Mouse (Mus musculus): ENCODE data around the gene Marveld3.

Gene Marveld3

GRCm38 (mm10) chr8:109963421-109963820, 1.4 kb upstream of the Marveld3 start:
- DNase-seq, result no peak

DNA sequence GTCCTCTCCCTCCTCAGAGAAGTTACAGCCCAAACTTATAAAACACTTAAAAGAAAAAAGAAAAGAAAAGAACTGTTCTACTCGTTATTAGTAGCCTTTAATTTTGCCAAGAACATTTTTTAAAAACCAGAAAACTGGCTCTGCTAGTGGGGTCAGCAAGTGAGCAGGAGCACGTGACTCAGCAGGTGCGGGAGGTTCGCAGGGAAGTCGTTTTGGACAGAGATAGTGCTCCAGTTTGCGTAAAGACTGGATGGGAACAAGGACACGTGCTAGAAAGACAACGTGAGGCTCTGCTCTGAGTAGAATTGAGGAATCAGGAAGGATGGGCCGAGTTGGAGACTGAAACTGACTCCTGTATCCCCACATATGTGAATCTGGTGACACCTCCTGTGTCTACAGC, 893 bp upstream of the Marveld3 start:
- peak in 1 of 2 experiments; percentile 16 for DNase-seq

DNA sequence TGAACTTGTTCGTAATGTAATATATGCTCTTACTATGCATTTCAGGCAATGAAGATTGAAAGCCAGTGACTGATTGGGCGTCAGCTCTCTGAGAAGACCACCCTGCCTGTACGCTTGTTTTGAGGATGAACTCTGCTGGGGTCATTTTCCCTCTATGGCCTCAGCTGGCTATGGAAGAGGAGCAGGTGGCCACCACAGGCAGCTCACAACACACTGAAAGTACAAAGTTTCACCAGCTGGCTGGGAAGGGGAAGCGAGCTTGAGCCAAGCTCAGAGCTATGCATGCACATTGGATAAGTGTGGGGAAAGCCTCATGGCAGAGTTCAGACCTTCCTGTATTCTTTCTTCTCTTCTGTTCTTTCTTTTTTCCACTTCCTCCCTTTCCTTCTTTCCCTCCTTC, 2.9 kb downstream of the Marveld3 start:
- no peak for DNase-seq

DNA sequence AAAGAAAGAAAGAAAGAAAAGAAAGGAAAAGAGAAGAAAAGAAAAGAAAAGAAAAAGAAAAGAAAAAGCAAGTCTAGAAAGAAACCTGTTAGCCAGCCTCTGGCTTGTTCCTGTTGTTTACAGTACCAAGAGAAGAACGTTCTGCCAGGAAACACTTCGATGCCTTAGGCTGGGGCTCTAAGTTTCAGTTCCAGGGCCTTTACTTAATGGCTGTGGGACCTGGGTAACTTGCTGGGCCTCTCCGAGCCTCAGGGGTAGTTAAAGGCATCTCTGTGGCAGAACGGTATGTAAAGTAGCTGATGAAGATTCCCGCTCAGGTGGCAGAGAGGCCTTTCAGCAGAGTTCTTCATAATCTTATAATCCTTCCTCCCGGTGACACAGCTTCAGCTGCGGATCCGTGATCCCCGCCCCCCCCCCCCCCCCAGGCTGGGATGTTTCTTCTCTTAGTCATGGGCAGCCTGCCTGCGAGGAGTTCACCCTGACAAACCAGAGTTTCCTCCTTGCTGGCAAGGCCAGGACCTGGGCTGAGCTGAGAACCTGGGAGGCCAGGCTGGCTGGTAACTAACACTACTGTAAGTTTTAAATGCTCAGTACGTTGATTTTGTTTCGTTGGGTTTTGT, 3.9 kb downstream of the Marveld3 start:
- DNase-seq, result peak in 1 of 2 experiments; percentile 62

DNA sequence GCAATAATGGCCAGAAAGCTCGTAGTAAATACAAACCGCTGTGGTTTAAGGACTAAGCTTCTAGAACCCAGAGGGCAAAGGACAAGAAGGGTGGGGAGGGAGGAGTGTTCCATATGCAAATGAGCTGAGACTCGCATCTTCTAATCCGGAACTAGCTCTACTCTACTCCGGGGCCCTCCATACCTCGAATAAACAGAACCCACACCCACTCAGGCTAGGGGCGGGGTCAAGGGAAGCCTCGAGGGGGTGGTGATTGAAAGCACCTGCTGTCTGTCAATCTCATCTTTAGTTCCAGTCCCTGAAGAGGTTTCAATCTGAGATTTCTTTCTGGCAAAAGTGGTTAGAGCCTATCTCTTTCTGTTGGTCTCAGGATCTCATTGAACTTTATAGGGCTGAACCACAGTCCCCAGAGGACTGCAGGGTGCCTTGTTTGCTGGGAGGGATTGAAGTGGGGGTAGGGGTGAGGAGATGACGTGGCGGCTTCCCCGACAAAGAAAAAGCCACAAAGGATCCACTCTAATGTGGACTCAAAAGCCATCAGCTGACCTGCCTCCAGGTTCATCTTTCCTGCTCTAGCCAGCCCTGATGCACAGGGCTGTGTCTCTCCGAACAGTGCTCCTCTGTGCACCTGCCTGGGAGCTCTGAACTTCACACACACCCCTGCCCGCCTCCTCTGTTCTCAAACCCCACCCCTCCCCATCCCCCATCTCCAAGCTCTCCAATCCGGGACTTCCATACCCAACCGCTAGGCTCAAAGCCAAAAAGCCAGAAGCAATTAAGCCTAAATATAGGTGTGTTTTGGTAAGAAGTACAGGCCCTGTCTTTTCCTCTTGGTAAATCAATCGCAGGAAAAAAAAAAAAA, 4.6 kb downstream of the Marveld3 start:
- DNase-seq, result peak; percentile 60 to 77

GRCm38 (mm10) chr8:109954486-109954948, 7.5 kb downstream of the Marveld3 start:
- DNase-seq, result peak in 1 of 2 experiments; percentile 62

DNA sequence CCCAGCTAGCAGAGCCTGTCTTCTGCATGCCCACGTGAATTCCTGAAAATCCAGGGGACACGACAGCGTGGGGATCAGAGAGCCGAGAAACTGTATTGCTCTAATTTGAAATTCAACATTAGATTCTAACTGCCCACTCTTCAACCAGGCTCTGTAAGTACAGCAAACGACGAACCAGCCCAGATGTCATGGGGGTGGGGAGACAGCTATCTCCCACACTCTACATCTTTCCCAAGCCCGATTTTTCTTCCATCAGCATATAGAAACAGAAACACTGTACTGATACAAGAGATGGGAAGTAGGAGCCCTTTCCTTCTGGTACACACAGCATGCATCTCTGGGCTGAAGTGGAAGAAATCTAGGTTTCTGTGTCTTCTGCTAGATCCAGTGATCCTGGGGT, 9.8 kb downstream of the Marveld3 start:
- DNase-seq, result no peak

DNA sequence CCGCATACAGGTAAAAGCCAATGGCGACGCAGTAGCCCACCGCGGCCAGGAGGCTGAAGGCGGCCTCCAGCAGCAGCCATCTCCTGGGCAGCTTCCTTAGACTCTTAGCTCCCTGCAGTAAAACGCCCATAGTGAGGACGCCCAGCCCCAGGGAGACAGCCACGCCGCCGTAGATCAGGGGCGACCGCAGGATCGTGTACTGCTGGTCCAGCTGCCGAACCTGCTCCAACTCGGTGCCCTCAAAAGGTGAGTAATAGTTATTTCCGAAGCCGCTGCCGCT, 13.8 kb downstream of the Marveld3 start:
- DNase-seq, result no peak

- peak in 1 of 2 experiments; percentile 50 for DNase-seq
These were observed 14.3 kb downstream of the Marveld3 start for GRCm38 (mm10) chr8:109947447-109948284.

GRCm38 (mm10) chr8:109946272-109946671, 15.7 kb downstream of the Marveld3 start:
- DNase-seq, result peak; percentile 37 to 71

DNA sequence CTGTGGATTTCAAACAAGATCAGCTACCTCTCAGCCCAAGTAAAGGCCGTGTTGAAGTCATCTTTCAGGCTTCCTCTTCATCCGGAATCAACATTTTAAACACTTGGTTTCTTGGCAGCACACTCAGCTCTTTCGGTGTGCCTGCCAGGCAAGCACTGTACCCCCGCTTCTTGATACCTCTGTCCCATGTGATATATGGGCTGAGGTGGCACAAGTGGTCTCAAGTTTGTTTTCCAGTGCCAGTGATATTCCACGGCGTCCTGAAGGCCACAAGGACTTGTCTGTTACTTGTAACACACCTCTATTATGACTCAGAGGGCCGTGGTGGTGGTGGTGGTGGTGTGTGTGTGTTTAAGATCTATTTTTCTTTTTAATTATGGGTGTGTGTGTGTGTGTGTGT, 16.3 kb downstream of the Marveld3 start:
- no peak for DNase-seq

DNA sequence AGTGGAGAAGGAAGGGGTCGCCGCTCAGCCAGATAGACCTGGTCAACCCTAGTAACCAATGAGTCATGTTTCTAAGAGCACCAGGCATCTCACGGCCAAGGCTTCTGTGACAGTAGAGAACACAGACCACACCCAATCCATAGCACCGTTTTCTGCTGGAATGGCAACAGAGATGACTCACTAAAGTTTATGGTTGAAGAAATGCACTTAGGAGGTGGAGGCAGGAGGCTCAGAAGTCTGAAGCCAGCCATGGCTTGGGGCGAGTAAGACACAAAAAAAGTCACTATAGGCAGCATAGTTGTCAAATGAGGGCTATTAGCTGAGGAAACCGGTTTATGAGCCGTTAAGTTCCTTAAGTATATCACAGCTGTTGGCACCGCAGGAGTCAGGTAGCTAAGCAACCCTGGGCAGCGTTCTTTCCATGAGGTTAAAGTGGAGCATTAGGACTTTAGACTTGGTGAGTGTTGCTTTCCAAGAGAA, 16.8 kb downstream of the Marveld3 start:
- DNase-seq, result peak; percentile 57 to 78

GRCm38 (mm10) chr8:109941606-109942360, 20.2 kb downstream of the Marveld3 start:
- no peak for DNase-seq

DNA sequence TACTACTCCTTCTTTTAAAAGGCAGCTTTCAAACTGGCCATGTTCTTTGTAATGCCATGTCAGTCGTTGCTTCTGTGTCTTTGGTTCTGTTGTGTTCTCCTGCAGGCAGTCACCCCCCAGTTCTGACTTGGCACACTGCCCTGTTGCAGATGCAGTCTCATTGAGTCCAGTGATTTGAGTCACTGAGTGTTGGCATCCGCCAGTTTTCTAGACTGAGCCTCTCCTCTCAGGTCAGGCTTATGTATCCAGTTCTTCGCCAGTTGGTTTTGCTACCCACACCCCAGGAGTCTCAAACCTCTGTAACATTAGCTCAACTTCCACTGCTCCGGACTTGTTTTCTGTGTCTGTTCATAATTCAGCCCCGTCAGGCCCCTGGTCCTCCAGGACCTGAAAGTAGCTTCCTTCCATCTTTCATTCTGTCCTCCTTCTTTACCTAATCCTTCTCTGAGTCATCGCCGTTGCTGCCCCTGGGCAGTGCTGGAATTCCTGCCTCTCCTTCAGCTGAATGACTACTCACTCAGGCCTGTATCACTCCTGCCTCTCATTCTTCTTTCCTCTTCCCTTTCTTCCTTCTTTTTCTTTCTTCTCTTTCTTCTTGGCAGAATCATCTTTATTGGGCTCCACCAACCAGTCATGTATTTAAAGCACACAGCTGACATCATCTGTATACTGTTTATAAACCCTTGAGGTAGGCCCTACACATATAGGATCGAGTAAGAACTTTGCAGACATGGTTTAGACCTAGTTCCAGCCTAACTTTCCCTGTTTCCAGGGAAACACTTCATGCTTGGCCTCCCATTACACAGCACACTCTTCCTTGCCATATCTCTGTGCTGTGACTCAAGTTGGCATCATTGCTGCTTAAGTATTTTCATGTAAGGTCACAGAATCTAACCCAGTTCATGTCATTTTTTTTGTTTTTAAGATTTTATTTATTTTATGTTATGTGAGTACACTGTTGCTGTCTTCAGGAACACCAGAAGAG, 41.3 kb downstream of the Marveld3 start:
- DNase-seq, result no peak

- peak; percentile 69 to 75 for DNase-seq
These were observed 44.7 kb downstream of the Marveld3 start for GRCm38 (mm10) chr8:109917277-109917676.

DNA sequence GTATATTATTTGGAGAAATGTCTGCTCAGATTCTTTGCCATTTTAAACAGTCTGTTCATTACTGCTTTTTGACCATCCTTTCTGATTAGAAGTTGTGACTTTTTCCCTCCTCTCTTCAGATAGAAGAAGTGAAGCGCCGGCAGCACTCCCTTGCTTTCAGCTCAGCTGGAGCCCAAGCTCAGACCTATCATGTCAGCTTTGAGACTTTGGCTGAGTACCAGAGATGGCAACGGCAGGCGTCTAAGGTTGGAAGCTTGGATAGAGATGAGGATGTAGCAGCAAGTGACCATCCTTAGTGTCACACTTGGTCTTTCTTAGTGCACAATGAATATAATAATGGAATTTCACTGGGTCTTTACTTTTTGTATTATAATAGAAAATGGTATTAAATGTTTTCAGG, 54.6 kb downstream of the Marveld3 start:
- no peak for DNase-seq

GRCm38 (mm10) chr8:109906907-109907306, 55.1 kb downstream of the Marveld3 start:
- no peak for DNase-seq

- no peak for DNase-seq
These were observed 56.9 kb downstream of the Marveld3 start for GRCm38 (mm10) chr8:109904928-109905668.

GRCm38 (mm10) chr8:109903909-109904469, 58.0 kb downstream of the Marveld3 start:
- no peak for DNase-seq

DNA sequence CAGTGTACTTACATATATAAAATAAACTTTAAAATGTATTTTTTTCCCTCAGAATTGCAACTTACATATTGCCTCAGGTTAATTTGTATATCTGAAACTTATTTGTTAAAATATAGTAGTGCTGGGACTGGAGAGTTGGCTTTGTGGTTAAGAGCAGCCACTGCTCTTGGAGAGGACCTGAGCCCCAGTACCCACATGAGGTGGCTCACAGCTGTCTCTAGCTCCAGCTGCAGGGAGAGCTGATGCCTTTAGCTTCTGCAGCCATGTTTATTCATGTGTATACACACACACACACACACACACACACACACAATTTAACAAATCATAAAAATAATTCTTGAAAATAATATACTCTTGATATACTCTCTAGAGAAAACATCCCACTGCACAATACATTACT, 59.6 kb downstream of the Marveld3 start:
- DNase-seq, result no peak

Measured in kidney, postnatal 25 days (tissue).